Mouse (Mus musculus): ENCODE results near the gene Nt5c2.

Nt5c2 gene

GRCm38 (mm10) chr19:47014447-47015381, at the start of gene Nt5c2, which contains the start of gene Ina:
Nt5c2 (minus strand) TSS chr19:47015153.
Ina (plus strand) TSS chr19:47014698.
- peak; percentile 96 for DNase-seq (ENCODE audit: low read depth, low spot score)

GRCm38 (mm10) chr19:47057684-47058083, 42.7 kb upstream of the Nt5c2 start:
- no peak for DNase-seq (ENCODE audit: low read depth, low spot score)

DNA sequence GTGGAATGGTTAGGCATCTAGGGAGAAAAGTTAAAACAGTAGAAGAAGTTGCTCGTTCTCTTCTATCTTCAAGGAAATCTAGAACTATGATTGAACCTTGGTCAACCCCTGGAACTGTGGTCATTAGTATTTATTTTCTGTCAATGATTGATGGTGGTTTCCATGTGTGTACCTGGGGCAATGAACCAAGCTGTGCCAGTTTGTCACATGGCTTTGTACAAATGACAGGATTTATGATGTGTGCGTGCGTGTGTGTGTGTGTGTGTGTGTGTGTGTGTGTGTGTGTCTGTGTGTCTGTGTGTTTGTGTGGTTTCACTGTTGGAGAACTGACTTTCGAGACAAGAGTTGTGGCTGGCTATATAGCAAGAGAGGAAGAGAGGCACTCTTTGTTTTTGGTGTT, 38.5 kb upstream of the Nt5c2 start:
- no peak for DNase-seq (ENCODE audit: low read depth, low spot score)

GRCm38 (mm10) chr19:47052927-47053326, 38.0 kb upstream of the Nt5c2 start:
- no peak for DNase-seq (ENCODE audit: low read depth, low spot score)

DNA sequence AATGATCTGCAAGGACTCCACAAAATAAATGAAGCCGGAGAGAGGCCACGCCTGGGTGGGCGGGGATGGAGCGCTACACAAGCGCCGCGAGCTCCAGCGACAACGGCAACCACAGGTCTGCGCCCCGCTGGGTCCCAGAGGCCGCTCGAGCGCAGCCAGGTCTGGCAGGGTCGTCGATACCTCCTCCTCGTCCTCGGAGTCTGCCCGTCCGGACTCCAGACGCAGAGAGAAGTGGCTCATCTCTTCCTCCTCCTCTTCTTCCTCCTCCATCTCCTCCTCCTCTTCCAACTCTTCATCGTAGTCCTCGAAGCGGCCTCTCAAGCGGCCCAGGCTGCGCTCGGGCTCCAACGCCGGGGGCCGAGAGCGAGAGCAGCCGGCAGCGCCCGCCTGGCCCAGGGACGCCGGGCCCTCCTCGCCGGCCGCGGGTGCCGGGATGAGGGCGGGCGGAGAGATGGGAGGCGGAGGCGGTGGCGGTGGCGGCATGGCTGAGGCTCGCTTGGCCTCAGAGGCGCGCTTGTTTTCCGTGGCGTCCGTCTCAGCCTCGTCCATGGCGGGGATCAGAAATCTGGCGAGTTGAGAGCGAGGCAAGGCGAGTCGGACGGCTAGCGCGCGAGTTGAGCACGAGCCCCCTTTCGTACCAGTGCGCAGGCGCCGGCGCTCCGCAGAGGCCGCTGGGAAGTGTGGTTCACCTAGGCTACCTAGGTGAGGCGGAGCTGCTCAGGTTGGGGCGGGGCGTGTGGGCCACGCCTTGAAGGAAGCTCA, 35.5 kb upstream of the Nt5c2 start, which contains the start of gene Pcgf6:
Gene Pcgf6 (minus strand): TSS at position 636 of the 762 bp plus-strand sequence.
- peak; percentile 95 for DNase-seq (ENCODE audit: low read depth, low spot score)

DNA sequence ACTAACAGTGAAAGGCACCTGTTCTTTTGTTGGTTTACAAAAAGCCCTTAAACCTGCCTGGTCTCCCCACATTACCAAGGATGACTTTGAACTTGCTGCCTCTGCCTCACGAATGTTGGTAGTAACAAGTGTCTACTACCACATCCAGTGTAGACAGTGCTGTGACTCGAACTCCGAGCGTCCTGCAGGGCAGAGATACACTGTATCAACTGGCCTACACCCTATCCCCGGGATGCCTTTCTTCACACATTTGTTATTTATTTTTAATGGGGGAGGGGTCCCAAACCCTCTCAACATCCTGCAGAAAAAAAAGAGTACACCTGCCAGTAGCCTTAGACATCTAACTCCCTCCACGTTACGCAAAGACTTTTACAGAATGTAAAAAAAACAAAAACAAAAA, 34.9 kb upstream of the Nt5c2 start:
- no peak for DNase-seq (ENCODE audit: low read depth, low spot score)

- no peak for DNase-seq (ENCODE audit: low read depth, low spot score)
Measured at GRCm38 (mm10) chr19:47049061-47049460, 34.1 kb upstream of the Nt5c2 start.

GRCm38 (mm10) chr19:47047236-47047833, 32.4 kb upstream of the Nt5c2 start:
- no peak for DNase-seq (ENCODE audit: low read depth, low spot score)

DNA sequence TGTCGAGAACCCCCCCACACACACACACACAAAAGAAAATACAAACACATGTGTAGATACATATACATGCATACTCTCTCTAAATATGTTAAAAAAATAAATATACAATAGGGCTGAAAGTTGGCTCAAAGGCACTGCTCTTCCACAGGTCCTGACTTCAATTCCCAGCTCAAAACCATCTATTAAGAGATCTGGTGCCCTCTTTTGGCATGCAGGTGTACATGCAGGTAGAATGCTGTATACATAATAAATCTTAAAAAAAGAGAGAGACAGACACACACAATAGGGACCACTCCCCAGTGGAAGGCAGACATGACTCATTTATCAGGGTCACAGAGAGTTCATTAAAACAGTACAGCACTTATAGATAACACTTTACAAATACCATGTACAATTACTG, 31.4 kb upstream of the Nt5c2 start:
- DNase-seq (ENCODE audit: low read depth, low spot score), result peak; percentile 24

- DNase-seq (ENCODE audit: low read depth, low spot score), result no peak
Measured at GRCm38 (mm10) chr19:47043608-47044007, 28.7 kb upstream of the Nt5c2 start.

- peak; percentile 79 for DNase-seq (ENCODE audit: low read depth, low spot score)
Measured at GRCm38 (mm10) chr19:47040720-47041473, 25.9 kb upstream of the Nt5c2 start.

DNA sequence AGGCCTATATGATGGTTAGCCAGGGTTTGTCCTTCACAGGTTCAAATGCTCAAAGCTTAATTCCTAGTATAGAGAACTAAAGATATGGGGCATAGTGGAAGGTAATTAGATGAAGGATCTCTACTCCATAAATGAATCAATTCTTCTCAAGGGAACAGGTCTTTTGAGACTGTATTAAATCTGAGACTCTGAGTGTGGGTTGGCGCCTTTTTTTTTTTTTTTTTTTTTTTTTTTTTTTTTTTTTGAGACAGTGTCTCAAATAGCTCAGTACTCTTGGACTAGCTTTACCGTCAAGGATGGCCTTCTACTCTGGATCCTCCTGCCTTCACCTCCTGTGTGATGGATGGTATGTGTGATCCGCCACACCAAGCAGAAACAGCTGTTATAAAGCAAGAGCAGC, 21.6 kb upstream of the Nt5c2 start:
- no peak for DNase-seq (ENCODE audit: low read depth, low spot score)

- DNase-seq (ENCODE audit: low read depth, low spot score), result peak; percentile 78
Measured at GRCm38 (mm10) chr19:47034916-47035315, 20.0 kb upstream of the Nt5c2 start.

DNA sequence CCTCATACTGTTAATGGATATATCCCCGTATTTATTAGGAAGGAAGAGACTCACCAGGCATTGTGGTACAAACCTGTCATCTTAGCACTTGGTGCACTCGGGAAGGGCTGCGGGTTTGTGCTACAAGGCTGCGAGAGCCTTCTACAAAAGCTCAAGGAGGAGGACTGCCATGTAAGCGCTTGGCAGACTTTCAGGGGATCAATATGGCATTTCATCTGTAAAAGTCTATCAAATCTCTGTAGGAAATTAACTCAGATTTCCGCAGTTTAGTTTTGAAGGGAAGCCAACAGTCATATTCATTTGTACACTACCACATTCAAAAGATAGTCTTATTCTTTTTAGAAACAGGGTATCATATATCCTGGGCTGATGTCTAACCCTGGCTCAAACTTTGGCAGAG, 16.8 kb upstream of the Nt5c2 start:
- DNase-seq (ENCODE audit: low read depth, low spot score), result peak; percentile 49

GRCm38 (mm10) chr19:47029796-47030195, 14.8 kb upstream of the Nt5c2 start:
- DNase-seq (ENCODE audit: low read depth, low spot score), result no peak

- no peak for DNase-seq (ENCODE audit: low read depth, low spot score)
Measured at GRCm38 (mm10) chr19:47026513-47026912, 11.6 kb upstream of the Nt5c2 start.

GRCm38 (mm10) chr19:47024954-47025353, 10.0 kb upstream of the Nt5c2 start:
- peak; percentile 74 for DNase-seq (ENCODE audit: low read depth, low spot score)

DNA sequence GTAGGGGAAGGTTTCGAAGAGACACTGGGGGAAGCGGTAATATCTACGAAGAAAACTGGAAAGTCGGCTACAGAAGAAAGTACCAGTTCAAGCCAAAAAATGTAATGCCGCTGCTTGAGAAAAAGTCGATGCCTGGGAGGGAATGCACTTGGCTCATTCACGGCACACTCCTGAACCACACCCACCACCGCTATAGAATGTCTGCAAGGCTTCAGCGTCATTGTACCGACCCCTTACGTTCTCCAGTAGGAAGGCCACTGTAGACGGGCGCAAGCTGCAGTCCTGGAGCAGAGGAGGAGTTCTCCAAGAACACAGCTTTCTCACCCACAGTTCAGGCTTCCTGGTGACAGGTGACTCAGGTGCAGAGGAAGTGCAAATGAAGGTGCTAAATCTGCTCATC, 8.6 kb upstream of the Nt5c2 start:
- no peak for DNase-seq (ENCODE audit: low read depth, low spot score)

DNA sequence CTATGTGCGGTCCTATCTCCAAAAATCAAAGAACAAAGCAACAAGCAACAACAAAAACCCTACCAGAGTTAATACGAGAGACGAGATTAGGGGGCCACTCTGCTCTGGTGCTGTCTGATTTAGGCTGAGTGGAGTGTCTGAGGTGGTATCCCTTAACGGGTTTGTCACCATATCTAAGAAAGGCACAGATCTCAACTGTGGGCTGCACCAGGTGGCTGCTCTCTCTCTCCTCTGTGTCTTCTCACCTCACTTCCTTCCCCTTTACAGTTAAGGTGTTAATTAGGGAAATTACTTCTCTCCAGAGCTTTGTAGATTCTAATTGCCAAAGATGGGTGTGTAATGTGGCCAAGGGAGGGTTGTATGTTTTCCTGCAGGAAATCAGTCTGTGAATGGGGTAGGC, 7.8 kb upstream of the Nt5c2 start:
- DNase-seq (ENCODE audit: low read depth, low spot score), result no peak

DNA sequence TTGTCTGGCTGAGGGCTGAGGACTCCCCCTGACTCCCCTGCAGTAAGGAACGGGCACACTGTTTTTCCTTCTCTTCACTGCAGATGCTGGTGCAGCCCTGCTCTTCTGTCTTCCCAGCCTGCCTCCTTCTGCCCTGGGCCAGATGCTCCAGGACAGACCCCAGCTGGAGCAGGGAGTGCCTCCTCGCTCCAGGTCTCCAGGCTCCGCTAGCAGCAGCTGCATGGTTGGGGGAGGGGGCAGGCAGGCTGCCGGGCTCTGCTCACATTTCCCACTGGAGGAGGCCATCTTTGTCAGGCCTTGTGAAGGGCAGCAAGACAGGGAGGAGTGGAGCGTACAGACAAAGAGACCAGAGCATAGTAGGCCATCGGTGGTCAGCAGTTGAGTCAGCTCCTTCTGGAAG, 4.4 kb upstream of the Nt5c2 start:
- DNase-seq (ENCODE audit: low read depth, low spot score), result peak; percentile 51

- no peak for DNase-seq (ENCODE audit: low read depth, low spot score)
Measured at GRCm38 (mm10) chr19:47018330-47018729, 3.4 kb upstream of the Nt5c2 start.
